Mouse (Mus musculus) heart, adult 2 months (tissue): ENCODE data around the gene Gm11569. TPM values are rescaled to one million over a fixed set of nuclear protein-coding genes. Genes with fewer than 3 reads are reported as not detected.
"Not testable (repeated sequence)": the region's sequence is repeated elsewhere in the genome, so short reads cannot be mapped to it uniquely, and the experiment has no call there.

Experiments used
- DNase-seq, 2 experiments: peaks; one replicate each; pipeline ENCODE4 v3.0.0; 2021
- H3K27ac ChIP-seq: fragments of 200-600 bp; 2 replicates; pipeline ENCODE4 v1.8.1; 2022
- H3K27me3 ChIP-seq: fragments of 200-500 bp; 2 replicates; pipeline ENCODE4 v1.6.1; 2012; ENCODE audit warnings: mild to moderate bottlenecking, low read length, inconsistent platforms, mixed read lengths; ENCODE audit not compliant: control insufficient read depth, insufficient read depth
- H3K36me3 ChIP-seq: fragments of 200-500 bp; 2 replicates; pipeline ENCODE4 v1.6.1; 2012; ENCODE audit warnings: low read length, inconsistent platforms; ENCODE audit not compliant: control insufficient read depth, insufficient read depth
- H3K4me1 ChIP-seq: fragments of 200-500 bp; 2 replicates; pipeline ENCODE4 v1.6.1; 2011; ENCODE audit warnings: low read length; ENCODE audit not compliant: control insufficient read depth, insufficient read depth
- H3K4me3 ChIP-seq: fragments of 200-600 bp; 2 replicates; pipeline ENCODE4 v1.8.1; 2022
- H3K79me2 ChIP-seq: fragments of 200-500 bp; replicated peaks from 2 replicates; pipeline ENCODE4 v1.6.1; 2012; ENCODE audit warnings: mild to moderate bottlenecking, inconsistent platforms, low read length, moderate library complexity, mixed read lengths; ENCODE audit not compliant: control insufficient read depth, insufficient read depth
- H3K9ac ChIP-seq: fragments of 200-500 bp; 2 replicates; pipeline ENCODE4 v1.6.1; 2012; ENCODE audit warnings: low read depth, mild to moderate bottlenecking, control low read depth, inconsistent platforms, low read length, mixed read lengths
- CTCF ChIP-seq: fragments of 200-600 bp; IDR thresholded peaks from 2 replicates; pipeline ENCODE4 v1.8.1; 2022; ENCODE audit warnings: antibody characterized with exemption, mild to moderate bottlenecking, moderate library complexity
- EP300 ChIP-seq: fragments of 200-500 bp; IDR thresholded peaks from 2 replicates; pipeline ENCODE4 v1.6.1; 2011; ENCODE audit warnings: low read depth, low read length, control low read depth; ENCODE audit not compliant: insufficient read depth
- POLR2A ChIP-seq: fragments of 200-500 bp; IDR thresholded peaks from 2 replicates; pipeline ENCODE4 v1.6.1; 2011; ENCODE audit warnings: mild to moderate bottlenecking, low read depth, low read length, control low read depth; ENCODE audit not compliant: insufficient read depth
- WGBS: fragments of 180-500 bp; shearing (Covaris S2); methylation state at CpG from one replicate; pipeline ENCODE4 v1.1.7; 2018; 5-methylcytosine and 5-hydroxymethylcytosine counted together
- intact Hi-C: fragments of 180-260 bp; cut with DNase I; formaldehyde crosslinking; loops from one replicate; pipeline ENCODE4 v1.15.1; 2025
- polyA plus RNA-seq: library from polyadenylated mRNA; depleted of rRNA; stranded (reverse); fragments of >200 nt; gene quantifications from 2 replicates; pipeline ENCODE4 v1.2.3, GENCODE M21; 2012
- total RNA-seq, 2 experiments: library from RNA; stranded (reverse); gene quantifications; 2 replicates each; pipeline ENCODE4 v1.2.3; 2021

Gm11569 gene
- total and polyA plus RNA-seq, 3 experiments, result not detected

- Histone ChIP-seq H3K27me3 (no peaks in the 10 kb centered on the region), H3K36me3 (no peaks in the 10 kb centered on the region)
- intact Hi-C loops, result no loop called here
Observed at GRCm38 (mm10) chr11:99793367-99793766, 5.4 kb downstream of the Gm11569 start, which contains the start of gene Gm11596. TSS of gene Gm11596 (minus strand) at chr11:99793467.

GRCm38 (mm10) chr11:99784900-99785299 is 13.8 kb downstream of the Gm11569 start, which contains the start of gene Krtap4-9:
TSS of gene Krtap4-9 (plus strand) at chr11:99785200.
- H3K27ac ChIP-seq, H3K9ac ChIP-seq, H3K36me3 ChIP-seq, DNase-seq, H3K4me3 ChIP-seq, intact Hi-C loops, H3K4me1 ChIP-seq, H3K79me2 ChIP-seq, H3K27me3 ChIP-seq: not testable (repeated sequence)

More at GRCm38 (mm10) chr11:99793367-99793766, 5.4 kb downstream of the Gm11569 start, which contains the start of gene Gm11596:
- H3K79me2 ChIP-seq, result no peaks in the 10 kb centered on the region
- DNase-seq, result no peak
- no peak within 1 kb of the TSS for H3K4me3 ChIP-seq
- WGBS, result 72% methylated on average over 2 of the region's 2 CpGs
- H3K9ac ChIP-seq, result no peak within 1 kb of the TSS
- no peaks in the 10 kb centered on the region for H3K4me1 ChIP-seq
- no peak within 1 kb of the TSS for H3K27ac ChIP-seq
- TF ChIP-seq EP300, result no peak
- TF ChIP-seq POLR2A, result no peak

- Histone ChIP-seq H3K27me3 (no peaks in the 10 kb centered on the region), H3K9ac (no peak within 1 kb of the TSS), H3K4me1 (no peaks in the 10 kb centered on the region), H3K79me2 (no peaks in the 10 kb centered on the region), H3K27ac (no peak within 1 kb of the TSS), H3K4me3 (no peak within 1 kb of the TSS), H3K36me3 (no peaks in the 10 kb centered on the region)
- intact Hi-C loops, result no loop called here
- TF ChIP-seq EP300 (no peak), CTCF (no peak), POLR2A (no peak)
- no peak for DNase-seq
- WGBS, result 93% methylated on average over 2 of the region's 2 CpGs
Observed at GRCm38 (mm10) chr11:99780604-99781003, 18.1 kb downstream of the Gm11569 start, which contains the start of gene Krtap4-8. TSS of gene Krtap4-8 (minus strand) at chr11:99780704.

DNA sequence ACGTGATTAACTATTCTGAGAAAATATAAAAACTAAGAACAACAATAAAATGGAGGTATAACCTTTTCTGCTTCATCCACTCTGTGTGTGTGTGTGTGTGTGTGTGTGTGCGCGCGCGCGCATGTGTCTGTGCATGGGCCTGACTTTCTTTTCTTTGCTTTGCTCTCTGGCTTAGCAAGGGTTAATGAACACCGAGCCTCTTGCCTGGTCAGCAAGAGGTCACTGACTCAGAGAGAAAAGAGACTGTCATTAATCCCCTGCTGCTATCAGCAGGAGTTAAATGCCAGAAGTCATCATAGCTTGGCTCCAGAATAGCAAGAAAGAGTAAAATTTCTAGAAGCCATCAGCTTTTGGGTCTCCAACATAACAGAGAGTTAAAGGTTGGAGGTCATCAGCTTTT is 20.3 kb downstream of the Gm11569 start:
- no peaks in the 10 kb centered on the region for H3K4me1 ChIP-seq
- no peak overlapping the region for H3K9ac ChIP-seq
- WGBS, result 70% methylated on average over 7 of the region's 7 CpGs
- H3K36me3 ChIP-seq, result no peaks in the 10 kb centered on the region
- no peak for DNase-seq
- no peaks in the 10 kb centered on the region for H3K27me3 ChIP-seq
- TF ChIP-seq CTCF, result no peak
- TF ChIP-seq EP300, result no peak
- no peak for TF ChIP-seq POLR2A
- no peaks in the 10 kb centered on the region for H3K79me2 ChIP-seq
- no peak overlapping the region for H3K27ac ChIP-seq
- no peak overlapping the region for H3K4me3 ChIP-seq
- intact Hi-C loops, result no loop called here

DNA sequence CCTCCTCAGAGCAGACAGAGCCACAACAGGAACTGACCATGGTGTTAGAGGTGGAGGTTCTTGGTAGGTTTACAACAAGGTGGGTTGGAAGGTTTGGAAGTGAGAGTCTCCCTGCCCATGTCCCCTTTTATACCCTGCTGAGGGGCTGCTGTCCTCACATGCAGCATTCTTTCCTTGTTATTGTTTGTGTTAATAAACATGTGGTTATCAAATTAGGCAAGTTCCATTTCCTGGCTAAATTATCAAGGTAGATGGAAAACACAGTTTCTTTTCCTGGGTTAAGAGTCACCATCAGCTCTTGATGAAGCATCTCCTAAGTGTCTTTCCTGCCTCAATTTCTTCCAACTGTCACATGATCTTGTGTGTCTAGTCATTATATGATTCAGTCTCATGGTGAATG is 25.9 kb downstream of the Gm11569 start, which contains the start of gene Gm11595:
Gene Gm11595 (minus strand): TSS at position 101 of the 400 bp plus-strand sequence.
- H3K27ac ChIP-seq, H3K4me3 ChIP-seq, H3K79me2 ChIP-seq, H3K4me1 ChIP-seq, H3K27me3 ChIP-seq, H3K36me3 ChIP-seq, intact Hi-C loops, DNase-seq, H3K9ac ChIP-seq: not testable (repeated sequence)

DNA sequence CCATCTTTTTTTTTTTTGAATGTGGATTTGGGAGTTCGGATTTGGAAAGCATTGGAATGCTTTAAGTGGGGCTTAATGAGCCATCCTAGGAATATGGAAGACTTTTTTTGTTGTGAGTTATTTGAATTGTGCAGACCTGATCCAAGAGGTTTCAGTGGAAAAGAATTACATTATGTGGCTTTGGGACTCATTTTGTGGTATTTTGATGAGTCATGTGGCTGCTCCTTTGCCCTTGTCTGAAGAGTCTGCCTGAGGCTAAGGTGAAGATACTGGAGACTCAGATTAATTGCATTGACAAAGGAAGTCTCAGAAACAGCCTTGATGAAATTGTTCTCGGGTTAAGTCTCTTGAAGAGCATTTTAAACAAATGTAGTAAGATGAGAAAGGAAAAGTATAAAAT is 30.3 kb downstream of the Gm11569 start:
- Histone ChIP-seq H3K27me3 (no peaks in the 10 kb centered on the region; the same call in 1 of the 2 replicates), H3K4me1 (no peaks in the 10 kb centered on the region), H3K9ac (no peak overlapping the region), H3K4me3 (no peak overlapping the region), H3K36me3 (no peaks in the 10 kb centered on the region), H3K27ac (no peak overlapping the region), H3K79me2 (no peaks in the 10 kb centered on the region)
- 54% methylated on average over 2 of the region's 2 CpGs for WGBS
- TF ChIP-seq CTCF (no peak), EP300 (no peak), POLR2A (no peak)
- no peak for DNase-seq
- intact Hi-C loops, result no loop called here
